Mouse (Mus musculus) CH12.LX (cell line): ENCODE measurements at regions not wholly inside any gene's neighbourhood (a gene's known extent, or its start where the extent isn't known, plus 50 kb on each side); places are given as distances from the start of the nearest gene placed in this dataset.

Experiments
- DNase-seq: peaks from one replicate; pipeline ENCODE4 v3.0.0-alpha.2; 2013; ENCODE audit errors: extremely low read depth
- H3K27ac ChIP-seq: 2 replicates; pipeline ENCODE4 v1.5.1; 2012; ENCODE audit warnings: low read depth, mild to moderate bottlenecking, control low read depth, moderate library complexity; ENCODE audit not compliant: insufficient read depth
- H3K27me3 ChIP-seq: replicated peaks from 2 replicates; pipeline ENCODE3; 2012; ENCODE audit warnings: inconsistent platforms
- H3K36me3 ChIP-seq, 2 experiments: replicated peaks in 1 of 2; 2 replicates each; pipeline versions ENCODE3 to v1.6.1; 2012; ENCODE audit warnings: inconsistent platforms in 1 of 2, low read length in 1 of 2, mild to moderate bottlenecking in 1 of 2, mixed read lengths in 1 of 2, moderate library complexity in 1 of 2; ENCODE audit not compliant: control insufficient read depth in 1 of 2, insufficient read depth in 1 of 2
- H3K4me1 ChIP-seq, 2 experiments: 2 replicates each; pipeline ENCODE4 v1.6.1; 2012; ENCODE audit warnings: inconsistent platforms in 1 of 2, moderate library complexity in 1 of 2; ENCODE audit not compliant: insufficient read depth in 2 of 2, control insufficient read depth in 1 of 2
- H3K4me2 ChIP-seq: 2 replicates; pipeline ENCODE4 v1.6.1; 2012; ENCODE audit warnings: low read depth, mild to moderate bottlenecking, control low read depth; ENCODE audit not compliant: poor library complexity, insufficient read depth, severe bottlenecking
- H3K4me3 ChIP-seq, 3 experiments: fragments of 150-350 bp in 1 of 3; sonication (generic) in 1 of 3; replicated peaks in 1 of 3; 2 replicates each; pipeline versions ENCODE3 to v1.5.1; 2011 to 2012; ENCODE audit warnings: low read depth in 2 of 3, low read length in 2 of 3, mild to moderate bottlenecking in 2 of 3, moderate library complexity in 2 of 3, control low read depth in 1 of 3, improper control_type of control experiment in 1 of 3, inconsistent platforms in 1 of 3, mixed read lengths in 1 of 3; ENCODE audit not compliant: poor library complexity in 1 of 3
- H3K79me2 ChIP-seq: replicated peaks from 2 replicates; pipeline ENCODE4 v1.6.1; 2012; ENCODE audit warnings: mild to moderate bottlenecking, moderate library complexity; ENCODE audit not compliant: control insufficient read depth, poor library complexity, insufficient read depth, severe bottlenecking; ENCODE audit errors: extremely low read depth
- H3K9ac ChIP-seq: 2 replicates; pipeline ENCODE4 v1.6.1; 2012; ENCODE audit warnings: low read depth, mild to moderate bottlenecking, control low read depth, moderate library complexity; ENCODE audit not compliant: insufficient read depth
- H3K9me3 ChIP-seq: replicated peaks from 2 replicates; pipeline ENCODE3; 2012; ENCODE audit warnings: low read length, inconsistent platforms, mixed read lengths
- BHLHE40 ChIP-seq: IDR thresholded peaks from 2 replicates; pipeline ENCODE4 v1.6.1; 2011; ENCODE audit warnings: mild to moderate bottlenecking, low read depth, low read length, improper control_type of control experiment
- CHD1 ChIP-seq: IDR thresholded peaks from 2 replicates; pipeline ENCODE4 v1.6.1; 2012; ENCODE audit warnings: low read depth, low read length, improper control_type of control experiment, inconsistent platforms
- EP300 ChIP-seq: IDR thresholded peaks from 2 replicates; pipeline ENCODE4 v1.6.1; 2011; ENCODE audit warnings: low read length, improper control_type of control experiment
- ETS1 ChIP-seq: conservative IDR thresholded peaks from 2 replicates; pipeline ENCODE4 v1.6.1; 2012; ENCODE audit warnings: low read depth, mild to moderate bottlenecking, inconsistent platforms, low read length, improper control_type of control experiment, moderate library complexity
- JUN ChIP-seq: IDR thresholded peaks from 2 replicates; pipeline ENCODE4 v1.6.1; 2011; ENCODE audit warnings: low read depth, mild to moderate bottlenecking, low read length, improper control_type of control experiment, moderate library complexity; ENCODE audit not compliant: insufficient read depth
- MAFK ChIP-seq: IDR thresholded peaks from 2 replicates; pipeline ENCODE4 v1.6.1; 2011; ENCODE audit warnings: low read length, improper control_type of control experiment; ENCODE audit not compliant: insufficient replicate concordance
- MAX ChIP-seq: IDR thresholded peaks from 2 replicates; pipeline ENCODE4 v1.6.1; 2011; ENCODE audit warnings: low read length, improper control_type of control experiment
- MXI1 ChIP-seq: IDR thresholded peaks from 2 replicates; pipeline ENCODE4 v1.6.1; 2011; ENCODE audit warnings: mild to moderate bottlenecking, low read depth, low read length, improper control_type of control experiment
- MYC ChIP-seq: IDR thresholded peaks from 2 replicates; pipeline ENCODE4 v1.6.1; 2011; ENCODE audit warnings: low read depth, mild to moderate bottlenecking, improper control_type of control experiment, low read length
- NRF1 ChIP-seq: IDR thresholded peaks from 2 replicates; pipeline ENCODE4 v1.6.1; 2014; ENCODE audit warnings: low read depth, mild to moderate bottlenecking, inconsistent platforms, low read length, improper control_type of control experiment, moderate library complexity
- POLR2A ChIP-seq: IDR thresholded peaks from 2 replicates; pipeline ENCODE4 v1.6.1; 2011; ENCODE audit warnings: low read depth, mild to moderate bottlenecking, improper control_type of control experiment, low read length
- SIN3A ChIP-seq: IDR thresholded peaks from 2 replicates; pipeline ENCODE4 v1.6.1; 2012; ENCODE audit warnings: low read length, improper control_type of control experiment, inconsistent platforms
- SMC3 ChIP-seq: IDR thresholded peaks from 2 replicates; pipeline ENCODE4 v1.6.1; 2011; ENCODE audit warnings: low read depth, low read length, improper control_type of control experiment
- TBP ChIP-seq: conservative IDR thresholded peaks from 2 replicates; pipeline ENCODE4 v1.6.1; 2011; ENCODE audit warnings: low read depth, low read length, improper control_type of control experiment
- UBTF ChIP-seq: IDR thresholded peaks from 2 replicates; pipeline ENCODE4 v1.6.1; 2012; ENCODE audit warnings: low read depth, mild to moderate bottlenecking, inconsistent platforms, low read length, improper control_type of control experiment, moderate library complexity
- USF1 ChIP-seq: IDR thresholded peaks from 2 replicates; pipeline ENCODE4 v1.6.1; 2014; ENCODE audit warnings: low read depth, mild to moderate bottlenecking, inconsistent platforms, low read length, improper control_type of control experiment
- ZMIZ1 ChIP-seq: IDR thresholded peaks from 2 replicates; pipeline ENCODE4 v1.6.1; 2012; ENCODE audit warnings: low read depth, mild to moderate bottlenecking, inconsistent platforms, low read length, improper control_type of control experiment
- ZNF384 ChIP-seq: IDR thresholded peaks from 2 replicates; pipeline ENCODE4 v1.6.1; 2012; ENCODE audit warnings: low read depth, low read length, improper control_type of control experiment, inconsistent platforms
- dilution Hi-C: fragments of 300-500 bp; cut with MboI; formaldehyde crosslinking; loops from 2 replicates; pipeline ENCODE4 v1.14.3; 2020; ENCODE audit warnings: low sequenced_read_pairs; ENCODE audit not compliant: extremely low pct_unique_long_range_greater_than_20kb, extremely low pct_ligation_motif_present
- in situ Hi-C: fragments of 300-500 bp; cut with MboI; formaldehyde crosslinking; loops from 3 replicates; pipeline ENCODE4 v1.14.3; 2019; ENCODE audit warnings: low sequenced_read_pairs, low pct_ligation_motif_present, low pct_unique_long_range_greater_than_20kb, mixed read lengths

DNA sequence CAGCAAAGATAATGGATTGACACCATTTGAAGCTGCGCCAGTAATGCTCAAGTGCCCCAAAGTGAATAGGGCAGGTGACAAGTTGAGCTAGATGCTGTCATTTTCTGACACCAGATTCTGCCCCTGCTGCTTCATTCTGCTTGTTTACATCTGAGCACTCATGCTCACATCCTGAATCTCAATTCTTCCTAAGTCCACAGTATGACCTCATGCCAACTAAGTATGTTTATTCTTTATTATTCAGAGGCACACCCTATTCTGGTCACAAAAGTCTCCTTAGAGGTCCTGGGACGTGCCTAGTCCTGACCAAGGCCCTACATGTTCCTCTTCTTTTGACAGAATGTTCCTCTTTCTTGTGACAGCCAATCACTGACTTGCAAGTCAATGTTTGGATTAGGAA is 938.1 kb downstream of the Robo2 start:
- H3K79me2 ChIP-seq: no peaks in the 10 kb centered on the region
- DNase-seq: no peak
- no peaks in the 10 kb centered on the region for H3K4me1 ChIP-seq
- TF ChIP-seq CHD1 (no peak), POLR2A (no peak), NRF1 (no peak), ETS1 (no peak), SIN3A (no peak), TBP (no peak), EP300 (no peak), ZMIZ1 (no peak), UBTF (no peak), JUN (no peak), MYC (no peak), MAX (no peak)
- no peak overlapping the region for H3K9ac ChIP-seq
- H3K4me2 ChIP-seq: no peak overlapping the region
- dilution Hi-C loops (no loop called here), in situ Hi-C loops (no loop called here)
- H3K4me3 ChIP-seq: no peak overlapping the region
- no peaks in the 10 kb centered on the region for H3K27me3 ChIP-seq
- H3K27ac ChIP-seq: no peak overlapping the region
- no peaks in the 10 kb centered on the region for H3K36me3 ChIP-seq
- H3K9me3 ChIP-seq: peaks cover 59% of the 10 kb centered on the region

DNA sequence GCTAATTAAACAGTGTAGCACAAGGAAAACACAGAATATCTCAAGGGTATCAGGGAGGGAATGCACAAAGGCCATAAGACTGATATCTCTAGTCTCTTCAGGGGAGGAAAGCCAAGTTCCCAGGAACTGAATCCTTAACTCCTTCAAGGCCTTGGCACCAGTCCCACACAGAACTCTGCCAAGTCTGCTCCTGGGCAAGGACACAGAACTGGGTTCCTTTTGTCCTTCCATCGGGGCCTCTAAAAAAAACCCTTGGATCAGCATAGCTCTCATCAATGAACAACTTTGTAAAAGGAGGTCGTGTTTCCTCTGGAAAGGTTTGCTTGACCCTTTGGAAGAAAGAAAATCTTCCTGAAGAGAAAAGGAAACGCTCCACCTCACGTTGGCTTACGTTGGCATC is 940.1 kb downstream of the Robo2 start:
- no peak for TF ChIP-seq NRF1
- TF ChIP-seq MAFK: no peak
- no peak for TF ChIP-seq MAX
- TF ChIP-seq USF1: no peak
- no peak for TF ChIP-seq ZNF384
- no peak for TF ChIP-seq MXI1
- no peak for TF ChIP-seq SMC3
- TF ChIP-seq ZMIZ1: no peak
- TF ChIP-seq BHLHE40: no peak
- no peak overlapping the region for H3K27ac ChIP-seq
- H3K4me1 ChIP-seq: no peaks in the 10 kb centered on the region
- H3K4me3 ChIP-seq: no peak overlapping the region
- H3K79me2 ChIP-seq: no peaks in the 10 kb centered on the region
- no peaks in the 10 kb centered on the region for H3K36me3 ChIP-seq
- DNase-seq: no peak
- H3K9ac ChIP-seq: no peak overlapping the region
- peaks cover 63% of the 10 kb centered on the region for H3K9me3 ChIP-seq
- H3K4me2 ChIP-seq: no peak overlapping the region
- no peaks in the 10 kb centered on the region for H3K27me3 ChIP-seq
- in situ Hi-C loops (no loop called here), dilution Hi-C loops (no loop called here)
